Mouse (Mus musculus): ENCODE measurements around the gene Fkbp2.

- TF ChIP-seq CTCF (IDR thresholded peaks at IDR 0.05; ENCODE audit: borderline replicate concordance, control insufficient read depth, extremely low read depth, insufficient read depth, low read length, poor library complexity) (no peak), POLR2A (IDR thresholded peaks at IDR 0.05; ENCODE audit: control insufficient read depth, extremely low read depth, insufficient read depth, low read length, poor library complexity) (no peak)
These were observed 39.9 kb upstream of the Fkbp2 start for GRCm38 (mm10) chr19:7020224-7020641.
